ENCODE assay signal across 8 mouse cellular contexts in the genomic region with DNA sequence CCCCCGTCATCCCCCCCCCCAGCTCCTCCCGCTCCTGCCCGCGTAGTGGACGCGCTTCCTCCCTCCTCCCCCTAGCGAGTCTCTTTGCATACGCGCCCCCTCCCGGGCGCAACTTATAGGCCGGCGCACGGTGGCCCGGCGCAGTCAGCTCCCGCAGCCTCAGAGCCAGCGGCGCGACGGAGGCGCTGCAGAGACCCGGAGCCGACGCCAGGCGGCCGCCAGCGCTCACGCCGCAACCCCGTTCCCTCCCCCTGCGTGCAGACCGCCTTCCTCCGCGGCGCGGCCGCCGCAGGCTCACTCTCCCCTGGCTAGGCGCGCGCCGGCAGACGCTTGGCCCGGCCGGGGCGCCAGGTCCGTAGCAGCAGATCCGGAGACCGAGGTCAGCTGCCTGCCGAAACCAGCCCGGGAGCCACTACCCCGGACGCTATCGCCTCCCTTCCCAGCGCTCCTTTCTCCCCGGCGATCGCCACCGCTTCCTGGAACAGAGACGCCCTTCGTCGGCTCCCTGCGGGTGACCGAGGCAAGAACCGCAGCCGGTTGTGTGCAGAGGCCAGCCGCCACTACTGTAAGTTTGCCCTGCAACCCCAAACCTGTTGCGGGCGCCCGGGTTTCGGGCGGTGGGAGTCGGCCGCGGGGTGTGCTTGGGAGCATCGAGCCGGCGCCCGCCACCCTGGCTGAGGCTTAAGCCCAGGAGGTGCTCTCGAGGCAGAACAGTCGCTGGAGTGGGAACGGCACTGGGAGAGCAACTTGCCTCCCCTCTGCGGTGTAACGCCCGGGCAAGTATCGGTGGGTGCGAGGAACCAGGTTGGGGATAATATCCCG. TPM values are rescaled to one million over a fixed set of nuclear protein-coding genes. Genes with fewer than 3 reads are reported as not detected.
A peak's percentile ranks its signal among the peaks of the same experiment; 100 is the strongest.
DNase-seq lines count a peak whose midpoint lies in the region; ATAC-seq lines count a peak whose summit lies in the region.

A gene (plus strand): TSS at position 141 of the 822 bp plus-strand sequence.

- intact Hi-C loops in heart, postnatal 14 days (cut with DNase I): loop anchor here (2.0 to 5.0 kb wide), 5 partner anchors 54 to 366 kb away; no protein-coding TSS in a partner anchor

- no peaks in the 10 kb centered on the region for H3K9me3 ChIP-seq in forebrain, embryonic 15.5 days

- peak; percentile 89 for ATAC-seq in forebrain, embryonic 15.5 days (replicated peaks)
- ATAC-seq in neutrophil, adult 5-6 weeks (ENCODE audit: extremely low read depth, insufficient number of reproducible peaks, low FRiP score, poor library complexity, severe bottlenecking): peak; percentile 91

- peaks cover 59% of the 10 kb centered on the region for H3K4me1 ChIP-seq in forebrain, embryonic 15.5 days

- H3K27ac ChIP-seq in forebrain, embryonic 15.5 days (replicated peaks): peak within 1 kb of the TSS; percentile 99

- WGBS in forebrain, embryonic 15.5 days: under 1% methylated on average over 84 of the region's 89 CpGs

- H3K9ac ChIP-seq in forebrain, embryonic 15.5 days (replicated peaks): peak within 1 kb of the TSS; percentile 98

- DNase-seq in ES-CJ7 (ENCODE audit: low read depth, low spot score): peak; percentile 92
- peak; percentile 44 for DNase-seq in cerebellum, adult 11 months
- peak; percentile 94 to 96 for DNase-seq in heart, postnatal 14 days
- peak; percentile 91 for DNase-seq in layer of hippocampus, adult 11-12 months (ENCODE audit: low spot score)
- DNase-seq in lung, adult 18-20 months: peak; percentile 91
- DNase-seq in testis, postnatal 14 days (ENCODE audit: low spot score): peak; percentile 82

- peak within 1 kb of the TSS; percentile 96 for H3K4me3 ChIP-seq in forebrain, embryonic 15.5 days

- no peaks in the 10 kb centered on the region for H3K27me3 ChIP-seq in forebrain, embryonic 15.5 days

- H3K4me2 ChIP-seq in forebrain, embryonic 15.5 days (replicated peaks): peak within 1 kb of the TSS; percentile 83

- H3K36me3 ChIP-seq in forebrain, embryonic 15.5 days: peaks cover 11% of the 10 kb centered on the region

RNA-seq across cellular contexts. Expression of the gene that starts here (rescaled TPM):
- polyA plus RNA-seq in forebrain, embryonic 15.5 days (2015; fragmentation: Nextera tagmentation; extraction: Ambion mirVana): 82.4 and 103 TPM in 2 replicates
- total RNA-seq in heart, postnatal 14 days (2021): 10 to 100 TPM; 11.2 to 11.3 TPM
- total RNA-seq in neutrophil, adult 5-6 weeks (2017): 3.7 and 4.1 TPM in 2 replicates

Comparison
In these comparisons a context has a peak if more than half of its experiments do, and no peak if none do; other contexts are left out.
1. Peak in every context shown above with its lines: DNase-seq, ATAC-seq, H3K4me3 ChIP-seq and H3K27ac ChIP-seq.
2. DNase-seq: peak in every context shown above with its lines; median percentile 95 in heart, postnatal 14 days; 92 in ES-CJ7; 91 in layer of hippocampus, adult 11-12 months; 91 in lung, adult 18-20 months; 82 in testis, postnatal 14 days; 44 in cerebellum, adult 11 months.